ENCODE assay signal across 7 mouse cellular contexts in the genomic region with DNA sequence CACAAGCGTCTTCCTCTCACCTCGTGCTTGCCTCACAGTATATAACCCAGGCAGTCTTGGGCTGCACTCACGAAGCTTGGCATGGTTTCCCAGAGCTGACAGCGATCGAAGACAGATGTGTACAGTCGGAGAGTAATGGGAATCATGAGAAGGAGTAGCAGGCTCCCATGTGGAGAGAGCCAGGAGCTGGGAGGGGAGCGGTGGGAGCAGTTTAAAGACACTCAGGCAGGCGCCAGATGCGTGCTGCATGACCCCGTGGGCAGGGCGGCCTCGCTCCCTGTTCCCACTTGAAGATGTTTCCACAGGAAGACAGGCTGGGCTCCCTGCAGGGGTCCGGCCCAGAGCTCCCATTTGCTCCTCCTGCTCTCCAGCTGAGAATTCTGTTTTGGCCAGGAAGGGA. TPM values are rescaled to one million over a fixed set of nuclear protein-coding genes. Genes with fewer than 3 reads are reported as not detected.
A peak's percentile ranks its signal among the peaks of the same experiment; 100 is the strongest.
DNase-seq lines count a peak whose midpoint lies in the region; ATAC-seq and TF ChIP-seq lines count a peak whose summit lies in the region.

No protein-coding gene starts in this region.

- peak overlapping the region; percentile 39 for H3K4me2 ChIP-seq in heart, embryonic 15.5 days
- no peak overlapping the region for H3K4me2 ChIP-seq in limb, embryonic 12.5 days

- H3K9me3 ChIP-seq in ES-E14 (ENCODE audit: control insufficient read depth, insufficient read depth, low read depth, low read length): no peaks in the 10 kb centered on the region
- no peaks in the 10 kb centered on the region for H3K9me3 ChIP-seq in heart, embryonic 15.5 days (replicated peaks)
- H3K9me3 ChIP-seq in limb, embryonic 12.5 days: no peaks in the 10 kb centered on the region

- DNase-seq in ES-E14 (ENCODE audit: low read depth, low spot score): peak; percentile 21
- peak; percentile 21 for DNase-seq in brain, adult 2 months (ENCODE audit: low read depth, low spot score)
- no peak for DNase-seq in left cerebral cortex, adult 2 months (ENCODE audit: extremely low spot score in 1 of 2, low spot score in 2 of 2)
- no peak for DNase-seq in thymus, postnatal 4 days

- H3K27me3 ChIP-seq in heart, embryonic 15.5 days: no peaks in the 10 kb centered on the region
- H3K27me3 ChIP-seq in limb, embryonic 12.5 days: no peaks in the 10 kb centered on the region

- no peak for TF ChIP-seq CTCF in left cerebral cortex, adult 2 months (IDR thresholded peaks at IDR 0.05)

- intact Hi-C loops in left cerebral cortex, adult 2 months (cut with DNase I): no loop called here

- H3K9ac ChIP-seq in ES-E14 (ENCODE audit: insufficient read depth, low read depth, low read length, poor library complexity, severe bottlenecking): no peak overlapping the region
- no peak overlapping the region for H3K9ac ChIP-seq in heart, embryonic 15.5 days
- no peak overlapping the region for H3K9ac ChIP-seq in limb, embryonic 12.5 days (replicated peaks)

- no peak overlapping the region for H3K27ac ChIP-seq in ES-E14 (ENCODE audit: insufficient read depth, low read depth, low read length, poor library complexity, severe bottlenecking)
- peak overlapping the region; percentile 79 for H3K27ac ChIP-seq in heart, embryonic 15.5 days
- H3K27ac ChIP-seq in limb, embryonic 12.5 days: peak overlapping the region; percentile 46; the same call in 1 of the 2 replicates
- no peak overlapping the region for H3K27ac ChIP-seq in left cerebral cortex, adult 2 months

- in situ Hi-C loops in ES-E14 (cut with MboI; ENCODE audit: low sequenced_read_pairs in 2 of 2, unreplicated experiment in 2 of 2): no loop called here

- WGBS in heart, embryonic 15.5 days: 23% methylated on average over 13 of the region's 13 CpGs
- WGBS in limb, embryonic 12.5 days: 41% methylated on average over 13 of the region's 13 CpGs

- H3K4me1 ChIP-seq in ES-E14 (ENCODE audit: control insufficient read depth in 2 of 2, insufficient read depth in 2 of 2, low read length in 2 of 2, poor library complexity in 1 of 2): peaks cover 0 to 3% of the 10 kb centered on the region in 2 experiments; a peak in 1 of 4 replicates
- H3K4me1 ChIP-seq in heart, embryonic 15.5 days (replicated peaks): peaks cover 42% of the 10 kb centered on the region
- peaks cover 27% of the 10 kb centered on the region for H3K4me1 ChIP-seq in limb, embryonic 12.5 days (replicated peaks)

- H3K36me3 ChIP-seq in ES-E14 (ENCODE audit: control insufficient read depth, insufficient read depth, low read length, poor library complexity, severe bottlenecking): no peaks in the 10 kb centered on the region
- no peaks in the 10 kb centered on the region for H3K36me3 ChIP-seq in heart, embryonic 15.5 days
- H3K36me3 ChIP-seq in limb, embryonic 12.5 days: peaks cover 28% of the 10 kb centered on the region

- no peak overlapping the region for H3K4me3 ChIP-seq in ES-E14 (ENCODE audit: insufficient read depth in 1 of 2, low read depth in 1 of 2, low read length in 2 of 2, poor library complexity in 1 of 2, severe bottlenecking in 1 of 2)
- peak overlapping the region; percentile 9; the same call in 1 of the 2 replicates for H3K4me3 ChIP-seq in heart, embryonic 15.5 days
- H3K4me3 ChIP-seq in limb, embryonic 12.5 days (replicated peaks): no peak overlapping the region
- H3K4me3 ChIP-seq in left cerebral cortex, adult 2 months: no peak overlapping the region

- ATAC-seq in heart, embryonic 15.5 days (replicated peaks; ENCODE audit: insufficient number of reproducible peaks, insufficient read depth, low FRiP score, low read depth): peak; percentile 67
- ATAC-seq in limb, embryonic 12.5 days (ENCODE audit: insufficient number of reproducible peaks, insufficient read depth, low FRiP score, low TSS enrichment, low read depth): no peak
- no peak for ATAC-seq in activated CD4-positive, CD25-positive, alpha-beta regulatory T cell, adult 4 months

TF ChIP-seq in ES-E14, 5 proteins besides CTCF, POLR2A, EP300 and RAD21:
- TF ChIP-seq ZC3H11A (IDR thresholded peaks at IDR 0.05; ENCODE audit: borderline replicate concordance, low read depth, low read length) (no peak), HCFC1 (IDR thresholded peaks at IDR 0.05; ENCODE audit: borderline replicate concordance, insufficient read depth, low read length) (no peak), MAFK (IDR thresholded peaks at IDR 0.05; ENCODE audit: insufficient read depth, low read depth, low read length) (no peak), ZNF384 (IDR thresholded peaks at IDR 0.05; ENCODE audit: low read depth, low read length) (no peak), CHD2 (IDR thresholded peaks at IDR 0.05; ENCODE audit: low read depth, low read length) (no peak)

RNA-seq across cellular contexts. Expression of gene Ntf3, which starts 25.2 kb away (rescaled TPM):
- 0.37 and 0.54 TPM in 2 replicates for total RNA-seq in ES-E14 (2012; rRNA removed)
- 7.0 and 8.0 TPM in 2 replicates for polyA plus RNA-seq in heart, embryonic 15.5 days (2015; fragmentation: Nextera tagmentation; extraction: Ambion mirVana)
- 27.6 and 29.5 TPM in 2 replicates for polyA plus RNA-seq in limb, embryonic 12.5 days (2016; fragmentation: Nextera tagmentation; extraction: Ambion mirVana)
- total RNA-seq in left cerebral cortex, adult 2 months (2021): 1 to 10 TPM; 2.8 to 3.3 TPM
- not detected for polyA plus RNA-seq in activated CD4-positive, CD25-positive, alpha-beta regulatory T cell, adult 4 months (2017; shearing (Covaris generic))

Comparison
In these comparisons a context has a peak if more than half of its experiments do, and no peak if none do; other contexts are left out.
1. DNase-seq: peak in ES-E14 (single experiment) and brain, adult 2 months (single experiment); none in left cerebral cortex, adult 2 months (0 of 2) and thymus, postnatal 4 days (single experiment).
2. H3K27ac ChIP-seq: peak in heart, embryonic 15.5 days (single experiment) and limb, embryonic 12.5 days (single experiment); none in ES-E14 (single experiment) and left cerebral cortex, adult 2 months (single experiment).